Mouse (Mus musculus) small intestine, adult 2 months (tissue): ENCODE data around the gene Cars2.

ENCODE experiments used
- CTCF ChIP-seq: fragments of 200-500 bp; IDR thresholded peaks from 2 replicates; pipeline ENCODE4 v1.5.1; 2012; ENCODE audit warnings: low read depth, mild to moderate bottlenecking, control low read depth, inconsistent platforms, low read length, moderate library complexity, mixed read lengths; ENCODE audit not compliant: insufficient replicate concordance, insufficient read length; ENCODE audit errors: extremely low read depth
- POLR2A ChIP-seq: fragments of 200-500 bp; IDR thresholded peaks from 2 replicates; pipeline ENCODE4 v1.6.1; 2012; ENCODE audit warnings: low read depth, mild to moderate bottlenecking, control low read depth, inconsistent platforms, low read length, moderate library complexity

GRCm38 (mm10) chr8:11513247-11513646 is 37.3 kb downstream of the Cars2 start:
- TF ChIP-seq CTCF = no peak
- no peak for TF ChIP-seq POLR2A
